Mouse (Mus musculus): ENCODE results near the gene Ubxn11.

DNA sequence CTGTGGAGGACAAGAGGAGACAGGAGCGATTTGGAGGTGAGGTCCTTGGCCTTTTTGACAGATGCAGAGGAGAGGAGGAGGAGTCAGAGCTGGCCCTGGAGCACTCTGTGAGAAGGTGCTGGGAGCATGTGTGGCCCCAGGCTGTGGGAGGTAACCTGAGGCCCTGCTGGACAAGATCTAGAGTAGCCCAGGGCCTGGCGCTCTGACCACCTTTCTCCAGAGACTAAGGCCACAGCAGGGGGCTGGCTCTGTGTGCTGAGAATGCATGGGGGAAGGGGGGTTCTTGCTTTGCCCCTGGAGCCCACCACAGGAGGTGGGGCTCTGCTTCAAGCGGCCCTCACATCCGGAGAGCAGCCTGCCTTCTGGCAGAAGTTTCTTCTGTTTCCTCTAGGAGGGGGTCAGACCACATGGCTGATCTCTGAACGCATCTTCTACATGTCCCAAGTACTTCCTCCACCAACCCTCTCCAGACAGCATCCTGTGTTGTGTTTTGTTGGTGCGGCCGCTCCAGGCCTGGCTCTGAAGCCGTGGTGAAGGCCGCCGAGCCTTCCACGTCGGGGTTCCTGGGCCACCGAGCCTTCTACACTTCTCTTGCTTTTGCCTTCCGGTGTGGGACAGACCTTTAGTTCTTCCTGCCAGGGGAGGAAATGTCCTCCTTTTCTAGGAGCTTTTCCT lies 15.9 kb downstream of the Ubxn11 start:
- no peak for TF ChIP-seq CTCF (IDR thresholded peaks at IDR 0.05; ENCODE audit: borderline replicate concordance, control insufficient read depth, extremely low read depth, insufficient read depth, low read length, poor library complexity)
- no peak for TF ChIP-seq POLR2A (IDR thresholded peaks at IDR 0.05; ENCODE audit: control insufficient read depth, extremely low read depth, insufficient read depth, low read length, poor library complexity)

Data from thymus, adult 2 months (tissue).